ENCODE assay signal across 8 mouse cellular contexts in the genomic region with DNA sequence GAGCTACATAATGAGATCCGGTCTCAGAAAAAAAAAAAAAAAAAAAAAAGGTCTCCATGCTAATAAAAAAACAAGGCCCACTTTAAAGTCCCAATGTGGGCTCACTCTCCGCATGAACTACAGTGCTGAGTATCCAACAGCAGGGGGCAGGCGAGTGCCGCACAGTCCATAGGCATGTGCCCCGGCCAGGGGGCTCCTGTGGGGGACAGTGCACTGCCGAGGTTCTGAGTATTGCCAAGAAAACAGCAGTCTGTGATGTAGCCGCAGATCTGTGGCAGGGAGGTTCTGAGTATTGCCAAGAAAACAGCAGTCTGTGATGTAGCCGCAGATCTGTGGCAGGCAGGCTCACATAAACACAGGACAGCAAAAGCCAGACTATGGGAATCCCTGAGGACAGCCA. TPM values are rescaled to one million over a fixed set of nuclear protein-coding genes. Genes with fewer than 3 reads are reported as not detected.
DNase-seq lines count a peak whose midpoint lies in the region; ATAC-seq and TF ChIP-seq lines count a peak whose summit lies in the region.

No protein-coding gene starts in this region.

- 0 out of 2 replicates have a peak overlapping the region, but pooled peaks have one; percentile 11 for H3K4me2 ChIP-seq in embryonic facial prominence, embryonic 13.5 days
- no peak overlapping the region for H3K4me2 ChIP-seq in intestine, embryonic 16.5 days (ENCODE audit: low read depth, low read length)

- H3K36me3 ChIP-seq in spleen, adult 2 months (ENCODE audit: control insufficient read depth, insufficient read depth, low read length): no peaks in the 10 kb centered on the region
- H3K36me3 ChIP-seq in embryonic facial prominence, embryonic 13.5 days: peaks cover 65% of the 10 kb centered on the region
- no peaks in the 10 kb centered on the region for H3K36me3 ChIP-seq in intestine, embryonic 16.5 days (ENCODE audit: control insufficient read depth, insufficient read depth, low read length)

- TF ChIP-seq CTCF in spleen, adult 2 months (IDR thresholded peaks at IDR 0.05; ENCODE audit: extremely low read depth, insufficient read depth, insufficient read length, insufficient replicate concordance): peak; percentile 82

- H3K27ac ChIP-seq in spleen, adult 2 months (ENCODE audit: insufficient read depth, low read length): no peak overlapping the region
- H3K27ac ChIP-seq in embryonic facial prominence, embryonic 13.5 days: peak overlapping the region; percentile 69
- H3K27ac ChIP-seq in intestine, embryonic 16.5 days (ENCODE audit: low read length): peak overlapping the region; percentile 38; the same call in 1 of the 2 replicates

- H3K9ac ChIP-seq in embryonic facial prominence, embryonic 13.5 days: no peak overlapping the region
- H3K9ac ChIP-seq in intestine, embryonic 16.5 days (ENCODE audit: low read depth, low read length): no peak overlapping the region

- TF ChIP-seq POLR2A in spleen, adult 2 months (IDR thresholded peaks at IDR 0.05; ENCODE audit: low read depth, low read length): no peak

- no peak overlapping the region for H3K4me3 ChIP-seq in spleen, adult 2 months (ENCODE audit: extremely low read depth, insufficient read depth, insufficient read length)
- no peak overlapping the region for H3K4me3 ChIP-seq in embryonic facial prominence, embryonic 13.5 days
- H3K4me3 ChIP-seq in intestine, embryonic 16.5 days (ENCODE audit: low read length): no peak overlapping the region

- H3K9me3 ChIP-seq in embryonic facial prominence, embryonic 13.5 days: no peaks in the 10 kb centered on the region
- no peaks in the 10 kb centered on the region for H3K9me3 ChIP-seq in intestine, embryonic 16.5 days (ENCODE audit: control insufficient read depth, low read length)

- H3K27me3 ChIP-seq in spleen, adult 2 months (ENCODE audit: control insufficient read depth, insufficient read depth, low read length): no peaks in the 10 kb centered on the region
- H3K27me3 ChIP-seq in embryonic facial prominence, embryonic 13.5 days: no peaks in the 10 kb centered on the region
- no peaks in the 10 kb centered on the region for H3K27me3 ChIP-seq in intestine, embryonic 16.5 days (replicated peaks; ENCODE audit: control insufficient read depth, insufficient read depth, low read length)

- 22% methylated on average over 8 of the region's 8 CpGs for WGBS in spleen, adult 2 months
- WGBS in embryonic facial prominence, embryonic 13.5 days: 14% methylated on average over 8 of the region's 8 CpGs
- 13% methylated on average over 8 of the region's 8 CpGs for WGBS in intestine, embryonic 16.5 days

- no peaks in the 10 kb centered on the region for H3K4me1 ChIP-seq in spleen, adult 2 months (ENCODE audit: control insufficient read depth, insufficient read depth, insufficient read length)
- H3K4me1 ChIP-seq in embryonic facial prominence, embryonic 13.5 days: peaks cover 5% of the 10 kb centered on the region; the same call in 1 of the 2 replicates
- H3K4me1 ChIP-seq in intestine, embryonic 16.5 days (ENCODE audit: control insufficient read depth, insufficient read depth, low read length): no peaks in the 10 kb centered on the region

- peak; percentile 72 for DNase-seq in adrenal gland, postnatal 10 days
- no peak for DNase-seq in adrenal gland, adult 8-10 months
- peak in 1 of 2 experiments; percentile 44 for DNase-seq in spleen, adult 2 months (ENCODE audit: low read depth in 1 of 2, low spot score in 2 of 2)
- DNase-seq in spleen, adult 12 weeks (ENCODE audit: low spot score): no peak
- DNase-seq in lung, postnatal 14 days: peak; percentile 78
- peak; percentile 82 for DNase-seq in retina, postnatal 1 day

- no peak for ATAC-seq in embryonic facial prominence, embryonic 13.5 days (ENCODE audit: insufficient number of reproducible peaks, insufficient read depth, low FRiP score, low TSS enrichment, low read depth)
- ATAC-seq in intestine, embryonic 16.5 days: peak; percentile 79

RNA-seq across cellular contexts. Expression of gene Crocc, which starts 15.5 kb away (rescaled TPM):
- 10 to 100 TPM in 1 of 2 experiments, 1 to 10 TPM in 1; 6.7 to 13.2 TPM for total RNA-seq in adrenal gland, postnatal 10 days (2021)
- total RNA-seq in adrenal gland, adult 8-10 months (2022): 10 to 100 TPM in 3 of 4 experiments, 1 to 10 TPM in 1; 8.4 to 22.2 (median 13.2) TPM
- polyA plus RNA-seq in spleen, adult 2 months (2012; rRNA removed): 9.8 and 11.7 TPM in 2 replicates
- polyA plus RNA-seq in embryonic facial prominence, embryonic 13.5 days (2015; fragmentation: Nextera tagmentation; extraction: Ambion mirVana): 6.1 and 7.8 TPM in 2 replicates
- 2.2 and 3.5 TPM in 2 replicates for polyA plus RNA-seq in intestine, embryonic 16.5 days (2015; fragmentation: Nextera tagmentation; extraction: Ambion mirVana)

RNA-seq across cellular contexts. Expression of gene Necap2, which starts 33.3 kb away (rescaled TPM):
- 10 to 100 TPM; 54.5 to 57.1 TPM for total RNA-seq in adrenal gland, postnatal 10 days (2021)
- 10 to 100 TPM; 55.4 to 82.5 (median 71.9) TPM for total RNA-seq in adrenal gland, adult 8-10 months (2022)
- 71.3 and 101 TPM in 2 replicates for polyA plus RNA-seq in spleen, adult 2 months (2012; rRNA removed)
- 76.7 and 83.5 TPM in 2 replicates for polyA plus RNA-seq in embryonic facial prominence, embryonic 13.5 days (2015; fragmentation: Nextera tagmentation; extraction: Ambion mirVana)
- 79.6 and 82.0 TPM in 2 replicates for polyA plus RNA-seq in intestine, embryonic 16.5 days (2015; fragmentation: Nextera tagmentation; extraction: Ambion mirVana)

RNA-seq across cellular contexts. Expression of gene Mfap2, which starts 34.6 kb away (rescaled TPM):
- total RNA-seq in adrenal gland, postnatal 10 days (2021): 10 to 100 TPM; 46.9 to 50.7 TPM
- 10 to 100 TPM in 2 of 4 experiments, 1 to 10 TPM in 2; 9.1 to 12.3 (median 10.3) TPM for total RNA-seq in adrenal gland, adult 8-10 months (2022)
- polyA plus RNA-seq in spleen, adult 2 months (2012; rRNA removed): 3.1 and 4.6 TPM in 2 replicates
- 771 and 792 TPM in 2 replicates for polyA plus RNA-seq in embryonic facial prominence, embryonic 13.5 days (2015; fragmentation: Nextera tagmentation; extraction: Ambion mirVana)
- polyA plus RNA-seq in intestine, embryonic 16.5 days (2015; fragmentation: Nextera tagmentation; extraction: Ambion mirVana): 312 and 334 TPM in 2 replicates

RNA-seq across cellular contexts. Expression of gene Spata21, which starts 43.3 kb away (rescaled TPM):
- not detected for total RNA-seq in adrenal gland, postnatal 10 days (2021)
- total RNA-seq in adrenal gland, adult 8-10 months (2022): not detected
- not detected in 2 replicates for polyA plus RNA-seq in spleen, adult 2 months (2012; rRNA removed)
- polyA plus RNA-seq in embryonic facial prominence, embryonic 13.5 days (2015; fragmentation: Nextera tagmentation; extraction: Ambion mirVana): 0.22 and 0.32 TPM in 2 replicates
- polyA plus RNA-seq in intestine, embryonic 16.5 days (2015; fragmentation: Nextera tagmentation; extraction: Ambion mirVana): 0.22 TPM in 1 of 2 replicates, not detected in the other

RNA-seq across cellular contexts. Expression of gene Atp13a2, which starts 58.1 kb away (rescaled TPM):
- total RNA-seq in adrenal gland, postnatal 10 days (2021): 10 to 100 TPM; 31.9 to 39.9 TPM
- total RNA-seq in adrenal gland, adult 8-10 months (2022): 10 to 100 TPM; 40.4 to 56.6 (median 46.2) TPM
- polyA plus RNA-seq in spleen, adult 2 months (2012; rRNA removed): 275 and 360 TPM in 2 replicates
- 38.9 and 40.2 TPM in 2 replicates for polyA plus RNA-seq in embryonic facial prominence, embryonic 13.5 days (2015; fragmentation: Nextera tagmentation; extraction: Ambion mirVana)
- polyA plus RNA-seq in intestine, embryonic 16.5 days (2015; fragmentation: Nextera tagmentation; extraction: Ambion mirVana): 29.3 and 31.5 TPM in 2 replicates

Comparison
In these comparisons a context has a peak if more than half of its experiments do, and no peak if none do; other contexts are left out.
1. DNase-seq: peak in adrenal gland, postnatal 10 days (single experiment), lung, postnatal 14 days (single experiment) and retina, postnatal 1 day (single experiment); none in adrenal gland, adult 8-10 months (single experiment) and spleen, adult 12 weeks (single experiment).
2. RNA of gene Mfap2, which starts 34.6 kb away (polyA plus RNA-seq): 771 to 792 TPM in embryonic facial prominence, embryonic 13.5 days and 312 to 334 TPM in intestine, embryonic 16.5 days; 3.1 to 4.6 TPM in spleen, adult 2 months; every median in the first group is over 10 times any median in the second.